Mouse (Mus musculus) fat pad, adult 2 months (tissue): ENCODE measurements around the gene Copz1.

Experiments
- DNase-seq: peaks from one replicate; pipeline ENCODE4 v3.0.0-alpha.2; 2011; ENCODE audit warnings: low read depth, low spot score; ENCODE audit errors: extremely low read depth

Gene Copz1

GRCm38 (mm10) chr15:103335488-103336235 lies 63.1 kb downstream of the Copz1 start:
- no peak for DNase-seq

GRCm38 (mm10) chr15:103336996-103337667 lies 64.6 kb downstream of the Copz1 start:
- no peak for DNase-seq

GRCm38 (mm10) chr15:103338829-103339165 lies 66.3 kb downstream of the Copz1 start:
- no peak for DNase-seq

GRCm38 (mm10) chr15:103339166-103339960 lies 66.8 kb downstream of the Copz1 start:
- DNase-seq = no peak

- no peak for DNase-seq
These were observed 67.4 kb downstream of the Copz1 start, which contains the start of gene Zfp385a for GRCm38 (mm10) chr15:103339961-103340337. Gene Zfp385a (minus strand): TSS chr15:103340093.

GRCm38 (mm10) chr15:103340786-103341185 lies 68.3 kb downstream of the Copz1 start:
- no peak for DNase-seq

- no peak for DNase-seq
These were observed 69.0 kb downstream of the Copz1 start for GRCm38 (mm10) chr15:103341547-103341946.

GRCm38 (mm10) chr15:103342415-103342814 lies 69.9 kb downstream of the Copz1 start:
- no peak for DNase-seq

GRCm38 (mm10) chr15:103343008-103343407 lies 70.5 kb downstream of the Copz1 start:
- no peak for DNase-seq

DNA sequence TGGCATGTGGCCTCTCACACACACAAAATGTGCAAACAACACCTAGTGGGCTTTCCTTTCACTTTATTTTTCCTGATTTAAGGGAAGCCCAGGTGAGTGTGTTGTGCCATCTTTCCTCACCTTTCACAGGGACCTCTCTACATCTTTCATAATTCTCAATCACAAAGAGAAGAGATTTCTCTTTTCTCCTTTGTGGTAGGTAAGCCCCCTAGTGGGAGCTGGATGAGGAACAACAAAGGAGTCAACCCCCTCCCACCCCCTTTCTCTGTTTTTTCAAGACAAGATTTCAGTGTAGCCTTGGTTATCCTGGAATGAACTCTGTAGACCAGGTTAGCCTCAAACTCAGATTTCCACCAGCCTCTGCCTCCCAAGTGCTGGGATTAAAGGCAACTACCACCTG lies 71.0 kb downstream of the Copz1 start:
- no peak for DNase-seq

DNA sequence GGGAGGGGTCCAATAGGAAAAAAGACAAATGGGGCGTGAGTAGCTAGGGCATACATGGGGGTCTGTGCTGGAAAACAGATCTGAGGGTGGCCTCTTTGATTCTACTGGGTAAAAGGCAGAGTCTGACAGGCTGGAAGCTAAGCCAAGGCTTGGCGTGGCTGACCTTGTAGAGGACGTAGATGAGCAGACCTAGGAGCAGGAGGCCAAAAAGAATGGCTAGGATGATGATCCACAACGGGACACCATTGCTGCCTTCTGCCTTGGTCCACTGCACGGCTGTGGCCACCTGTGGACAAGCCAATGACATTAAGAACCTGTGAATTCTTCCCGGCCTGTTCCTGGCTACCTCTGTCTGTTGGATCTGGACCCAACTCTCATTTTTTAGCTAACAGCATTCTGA lies 73.3 kb downstream of the Copz1 start:
- no peak for DNase-seq

DNA sequence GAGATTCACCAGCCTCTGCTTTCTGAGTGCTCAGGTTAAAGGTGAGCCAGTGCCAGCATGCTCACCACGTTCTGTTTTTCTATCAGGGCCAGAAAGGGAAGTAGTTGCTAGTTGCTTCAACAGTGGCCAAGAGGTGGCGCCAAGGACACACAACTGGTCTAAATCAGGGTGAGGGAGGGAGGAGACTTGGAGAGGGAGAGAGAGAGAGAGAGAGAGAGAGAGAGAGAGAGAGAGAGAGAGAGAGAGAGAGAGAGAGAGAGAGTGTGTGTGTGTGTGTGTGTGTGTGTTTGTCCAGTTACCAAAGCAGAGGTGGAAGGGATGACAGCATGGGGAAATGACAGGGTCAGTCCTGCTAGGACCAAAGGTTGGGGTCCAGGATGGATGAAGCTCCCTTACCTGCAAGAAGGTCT lies 74.8 kb downstream of the Copz1 start:
- no peak for DNase-seq
